Mouse (Mus musculus) urinary bladder, postnatal 14 days (tissue): ENCODE measurements around the gene Ppm1l.

Source experiments
- DNase-seq: peaks from one replicate; pipeline ENCODE4 v3.0.0; 2021; ENCODE audit warnings: low spot score

The Ppm1l gene

DNA sequence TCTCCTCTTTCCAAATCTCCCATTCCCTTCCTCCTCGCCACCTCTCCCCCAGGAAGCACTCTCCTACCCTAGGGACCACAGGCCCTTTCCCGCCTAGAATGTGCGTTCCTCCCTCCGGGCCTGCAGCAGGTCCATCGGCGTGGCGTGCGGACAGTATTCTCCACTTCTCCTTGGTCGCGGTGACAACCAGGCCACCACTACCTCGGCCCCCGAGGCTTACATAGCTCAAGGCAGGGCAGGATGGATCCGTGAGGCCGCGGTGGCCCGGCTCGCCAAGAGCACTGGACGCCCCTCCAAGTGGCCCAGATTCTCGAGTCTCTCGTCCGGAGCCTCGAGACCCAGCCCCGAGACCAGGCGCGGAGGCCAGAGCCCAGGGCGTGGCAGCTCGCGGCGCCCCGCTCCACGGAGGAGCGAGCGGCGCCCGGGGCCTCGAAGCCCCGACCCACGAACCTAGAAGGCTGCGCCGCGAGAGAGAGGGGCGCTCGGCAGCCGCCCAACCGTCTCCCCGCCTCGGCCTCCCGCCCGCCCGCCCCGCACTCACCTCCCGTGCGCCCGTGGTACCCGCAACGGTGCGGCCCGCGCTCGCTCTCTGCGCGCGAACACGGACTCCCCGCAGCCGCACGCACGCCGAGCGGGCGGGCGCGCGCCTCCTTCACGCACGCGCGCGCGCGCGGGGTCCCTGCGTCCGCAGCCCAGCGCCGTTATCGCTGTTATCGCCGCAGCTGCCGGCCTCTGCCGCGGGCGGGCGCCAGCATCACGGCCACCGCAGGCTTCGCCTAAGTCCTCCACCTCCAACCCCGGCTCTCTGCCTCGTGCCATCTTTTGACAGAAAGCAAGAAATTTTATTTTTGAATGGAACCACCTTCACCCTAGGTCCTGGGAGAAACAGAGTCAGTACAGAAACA is 281.9 kb downstream of the Ppm1l start, which contains the start of gene B3galnt1:
Gene B3galnt1 (minus strand): TSS at position 700 of the 905 bp plus-strand sequence.
- peak; percentile 53 for DNase-seq

DNA sequence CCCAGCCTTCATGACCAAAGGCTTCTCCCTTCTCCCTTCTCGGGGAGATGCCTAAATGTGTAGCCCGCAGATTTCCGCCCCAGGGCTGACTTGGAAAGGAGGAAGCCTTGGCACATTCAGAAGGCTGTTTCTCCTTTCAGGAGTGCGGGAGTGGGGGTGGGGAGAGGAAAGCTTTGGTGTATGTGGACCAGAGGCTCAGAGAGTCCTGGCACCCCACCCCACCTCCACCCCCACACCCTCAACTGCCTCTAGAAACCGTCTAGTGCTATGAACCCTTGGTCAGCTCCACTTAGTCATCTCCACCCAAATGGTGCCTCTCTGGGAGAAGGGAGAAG is 282.5 kb downstream of the Ppm1l start:
- DNase-seq = peak; percentile 7

DNA sequence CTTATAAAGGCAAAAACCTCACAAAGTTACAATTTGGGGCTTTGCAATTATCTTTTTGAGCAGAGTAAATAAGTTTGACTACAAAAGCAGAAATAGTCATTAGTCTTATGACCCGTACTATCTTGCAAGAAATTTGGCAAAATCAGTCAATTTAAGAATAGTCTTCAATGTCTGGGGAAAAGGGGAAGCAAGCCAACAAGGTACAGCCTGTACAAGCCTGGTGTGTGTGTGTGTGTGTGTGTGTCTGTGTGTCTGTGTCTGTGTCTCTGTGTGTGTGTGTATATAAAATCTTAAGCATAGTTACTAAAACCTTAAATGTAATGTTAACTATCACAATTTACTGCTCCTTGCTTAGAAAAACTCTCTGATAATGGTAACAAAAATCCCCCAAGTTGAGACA is 290.3 kb downstream of the Ppm1l start:
- no peak for DNase-seq

DNA sequence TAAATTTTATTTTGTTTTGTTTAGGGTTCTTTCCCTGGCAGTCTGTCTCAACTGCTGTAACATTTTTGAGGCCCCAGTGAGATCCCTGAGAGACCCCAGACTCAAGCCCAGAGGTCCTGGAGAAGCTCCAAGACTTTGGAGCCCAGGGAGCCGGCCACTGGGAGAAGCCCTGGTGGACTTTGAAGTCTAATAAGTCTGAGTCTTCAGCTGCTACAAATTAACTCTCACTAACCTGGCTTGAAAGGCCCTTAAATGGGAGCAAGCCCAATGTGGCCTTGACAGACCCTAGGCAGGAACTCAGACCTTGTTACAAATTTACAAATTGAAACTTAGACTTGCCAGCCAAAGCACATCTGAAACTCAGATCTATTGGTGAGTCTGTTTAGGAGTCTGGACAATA is 290.8 kb downstream of the Ppm1l start:
- no peak for DNase-seq

DNA sequence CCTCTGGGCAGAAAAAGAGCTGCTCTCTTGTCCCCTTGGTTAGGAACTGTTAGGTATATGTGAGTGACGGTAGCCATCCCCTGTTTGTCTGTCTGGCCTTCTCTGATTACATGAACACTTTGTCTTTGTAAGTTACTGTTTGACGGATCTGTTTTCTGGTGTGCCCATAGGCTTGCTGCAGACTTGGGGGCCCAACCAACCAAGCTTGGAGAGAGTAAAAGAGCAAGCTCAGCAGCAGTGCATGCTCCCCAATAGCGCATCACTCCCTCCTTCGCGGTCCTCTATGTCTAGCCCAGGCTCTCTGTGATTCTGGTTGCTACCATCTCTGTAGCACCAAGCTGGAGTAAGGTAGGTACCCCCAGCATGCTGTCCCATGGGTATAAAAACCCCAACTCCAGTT is 291.2 kb downstream of the Ppm1l start:
- DNase-seq = no peak
